Mouse (Mus musculus) G1E-ER4 (cell line): ENCODE measurements around the gene Vps50. TPM values are rescaled to one million over a fixed set of nuclear protein-coding genes. Genes with fewer than 3 reads are reported as not detected.

Experiments
- GATA1 ChIP-seq: IDR thresholded peaks from one replicate; pipeline ENCODE4 v1.8.0; 2012; ENCODE audit warnings: low read length, inconsistent platforms
- polyA plus RNA-seq: library from polyadenylated mRNA; stranded (reverse); fragments of >175 nt; gene quantifications from 2 replicates; pipeline ENCODE4 v1.2.3, GENCODE M21; 2012

The Vps50 gene
- polyA plus RNA-seq: 0.70 and 1.1 TPM in 2 replicates

DNA sequence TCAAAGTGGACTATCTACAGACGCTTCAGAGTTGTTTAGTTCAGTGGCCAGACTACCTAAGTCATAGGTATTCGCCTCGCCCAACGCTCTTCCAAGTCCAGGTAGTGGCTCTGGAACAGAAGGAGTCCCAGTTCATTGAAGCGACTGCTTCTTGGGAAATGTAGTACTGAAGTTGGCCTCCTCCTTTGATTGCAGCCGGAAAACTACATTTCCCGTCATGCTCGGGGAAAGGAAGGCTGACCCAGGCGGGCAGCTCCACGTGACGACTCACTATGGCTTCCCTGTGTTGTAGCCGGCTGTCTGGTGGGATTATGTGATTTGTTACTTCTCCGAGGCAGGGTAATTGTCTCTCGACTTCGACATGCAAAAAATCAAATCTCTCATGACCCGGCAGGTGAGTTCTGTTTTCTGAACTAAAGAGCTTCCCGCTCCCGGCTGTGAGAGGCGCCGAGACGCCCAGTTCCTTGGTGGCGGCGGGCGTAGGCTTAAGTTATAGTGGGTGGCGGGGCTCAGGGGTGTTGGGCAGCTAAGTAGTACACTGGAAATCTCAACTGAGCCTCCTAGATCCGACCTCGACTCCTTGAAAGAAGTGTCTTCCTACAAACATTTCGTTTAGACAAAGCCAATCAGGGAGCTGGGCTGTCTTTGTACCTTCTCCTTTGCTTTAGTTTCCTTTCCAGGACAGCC lies at the start of gene Vps50, which contains the start of gene Hepacam2:
Gene Vps50, plus strand, starts transcription at position 221 of the 687 bp plus-strand sequence.
Gene Hepacam2, minus strand, starts transcription at position 137 of the 687 bp plus-strand sequence.
- TF ChIP-seq GATA1: no peak

DNA sequence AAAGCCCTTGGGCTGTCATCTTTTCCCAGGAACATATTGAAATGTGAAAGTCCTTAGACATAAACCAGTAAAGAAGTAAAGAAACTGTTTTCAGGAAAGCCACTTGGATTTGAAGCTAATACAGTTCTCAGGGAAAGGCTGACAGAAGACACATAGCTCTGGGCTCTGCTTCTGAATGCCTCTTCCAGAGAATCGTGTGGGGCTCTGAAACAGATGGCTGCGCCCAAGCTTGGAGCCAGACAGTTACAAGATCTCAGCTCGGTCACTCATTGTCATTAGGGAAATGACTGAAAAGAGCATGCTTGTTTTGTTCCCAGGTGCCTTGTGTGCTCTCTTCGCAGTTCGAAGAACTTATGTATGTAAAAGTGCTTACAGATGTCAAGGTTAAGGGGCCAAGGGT lies 43.8 kb upstream of the Vps50 start:
- TF ChIP-seq GATA1: no peak

DNA sequence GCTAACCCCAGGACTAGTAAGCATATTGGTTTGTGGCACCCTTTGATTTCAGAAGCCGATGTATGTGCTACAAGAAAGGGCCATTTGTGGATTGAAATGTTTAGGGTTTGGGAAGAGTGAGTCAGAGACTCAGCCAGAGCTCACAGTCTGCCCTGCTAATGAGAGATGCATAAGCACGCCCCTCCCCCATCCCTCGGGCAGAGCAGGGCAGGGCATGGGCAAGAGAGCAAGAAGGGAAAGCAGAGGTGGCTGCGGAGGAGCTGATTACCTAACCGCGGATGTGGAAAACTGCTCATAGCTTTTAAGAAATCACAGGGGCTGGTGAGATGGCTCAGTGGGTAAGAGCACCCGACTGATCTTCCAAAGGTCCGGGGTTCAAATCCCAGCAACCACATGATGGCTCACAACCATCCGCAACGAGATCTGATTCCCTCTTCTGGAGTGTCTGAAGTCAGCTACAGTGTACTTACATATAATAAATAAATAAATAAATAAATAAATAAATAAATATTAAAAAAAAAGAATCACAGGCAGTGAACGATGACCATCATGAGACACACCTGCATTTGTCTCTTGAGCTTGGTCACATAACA lies 42.1 kb upstream of the Vps50 start:
- TF ChIP-seq GATA1: no peak

DNA sequence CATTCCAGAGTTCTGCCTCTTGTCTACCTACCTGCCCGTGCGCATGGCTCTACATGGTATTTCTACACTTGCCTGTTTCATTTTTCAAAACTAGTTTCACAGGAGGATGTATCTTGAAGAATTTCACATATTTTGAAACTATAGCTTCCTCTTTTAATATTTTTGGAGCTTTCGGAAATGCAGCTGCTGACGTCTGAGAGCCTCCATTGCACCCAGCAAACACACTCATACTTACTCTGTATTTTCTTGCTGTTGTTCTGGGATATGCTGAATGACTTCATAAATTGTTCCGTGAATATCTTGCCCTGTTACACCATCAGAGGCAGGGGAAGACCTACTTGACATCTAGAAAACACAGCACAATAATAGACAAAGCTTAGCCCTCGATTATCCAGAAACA lies 35.2 kb upstream of the Vps50 start:
- TF ChIP-seq GATA1: no peak

DNA sequence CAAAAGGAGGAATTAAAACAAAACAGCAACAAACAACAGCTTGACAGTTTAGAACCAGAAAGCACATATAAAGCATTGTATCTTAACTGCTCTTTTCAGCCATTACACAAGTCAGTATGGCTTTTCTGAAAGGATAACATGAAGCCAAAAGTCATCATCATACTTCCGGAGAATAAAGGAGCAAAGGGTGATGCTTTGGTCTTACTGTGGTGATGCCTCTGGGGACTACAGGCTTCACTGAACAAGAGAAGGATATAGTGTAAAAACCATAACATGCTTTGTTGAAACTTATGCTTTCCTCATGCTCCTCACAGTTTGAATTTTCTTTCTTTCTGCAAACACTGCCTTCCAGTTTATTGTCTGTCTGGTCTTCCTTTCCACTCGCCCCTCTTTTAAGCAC lies 34.6 kb upstream of the Vps50 start:
- no peak for TF ChIP-seq GATA1

DNA sequence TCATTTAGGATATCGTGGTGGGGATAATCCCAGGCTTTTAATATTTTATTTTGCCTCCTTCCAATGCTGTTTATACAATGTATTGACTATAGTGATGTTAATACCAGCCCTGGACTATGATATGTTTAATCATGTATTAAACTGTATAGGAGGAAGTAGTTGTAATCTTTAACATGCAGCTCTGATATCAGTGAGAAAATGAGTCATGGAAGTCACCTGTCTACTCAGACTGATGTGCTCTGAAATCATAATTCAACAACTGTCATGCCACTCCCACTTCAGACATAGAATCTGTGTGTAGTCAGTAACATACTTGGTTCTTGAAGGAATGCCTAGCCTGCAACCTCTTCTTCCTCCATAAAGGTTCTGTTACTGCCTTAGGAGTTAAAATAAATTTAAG lies 29.6 kb upstream of the Vps50 start:
- no peak for TF ChIP-seq GATA1

- TF ChIP-seq GATA1: no peak
Observed at GRCm38 (mm10) chr6:3470706-3471105, 27.5 kb upstream of the Vps50 start.

GRCm38 (mm10) chr6:3476299-3476698 lies 21.9 kb upstream of the Vps50 start:
- TF ChIP-seq GATA1: no peak

DNA sequence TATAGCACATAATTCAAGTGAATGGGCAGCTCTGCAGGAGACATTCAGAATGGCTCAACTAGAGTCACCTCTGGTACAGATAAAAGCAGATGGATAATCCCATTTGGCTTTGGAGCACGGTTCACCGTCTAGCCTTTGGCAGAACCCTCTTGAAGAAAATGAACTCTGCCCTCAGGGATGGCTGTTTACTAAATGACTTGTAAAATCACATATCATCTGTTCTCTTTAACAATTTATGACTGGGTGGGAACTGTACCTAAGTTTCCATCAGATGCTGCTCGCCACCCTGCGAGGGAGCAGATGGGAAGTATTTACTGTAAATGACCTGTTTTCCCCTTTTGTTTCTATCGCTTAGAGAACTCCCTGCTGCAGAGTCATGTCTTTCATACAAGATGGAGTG lies 18.3 kb upstream of the Vps50 start:
- TF ChIP-seq GATA1: no peak

GRCm38 (mm10) chr6:3481705-3482104 lies 16.5 kb upstream of the Vps50 start:
- TF ChIP-seq GATA1: no peak

GRCm38 (mm10) chr6:3485133-3485532 lies 13.0 kb upstream of the Vps50 start:
- TF ChIP-seq GATA1: no peak

GRCm38 (mm10) chr6:3487355-3487754 lies 10.8 kb upstream of the Vps50 start:
- TF ChIP-seq GATA1: no peak

DNA sequence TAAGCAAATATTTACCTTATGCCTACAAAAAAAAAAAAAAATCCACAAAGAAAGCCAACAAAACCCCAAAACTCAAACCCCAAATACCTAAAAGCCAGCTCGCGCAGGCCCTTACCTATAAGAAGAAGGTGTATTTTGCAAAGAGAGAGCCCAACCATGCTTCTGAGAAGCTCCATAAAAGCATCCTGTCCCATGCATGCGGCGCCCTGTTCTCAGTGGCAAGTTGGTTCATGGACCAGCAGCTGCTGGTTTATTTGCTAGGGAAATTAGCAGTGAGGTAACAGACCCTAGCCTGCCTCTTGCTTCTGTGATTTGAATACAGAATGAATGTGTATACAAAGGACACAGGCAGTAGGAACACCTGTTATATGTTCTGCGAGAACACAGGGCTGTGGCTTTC lies 3.9 kb upstream of the Vps50 start:
- TF ChIP-seq GATA1: no peak

GRCm38 (mm10) chr6:3496210-3496609 lies 2.0 kb upstream of the Vps50 start:
- TF ChIP-seq GATA1: no peak

DNA sequence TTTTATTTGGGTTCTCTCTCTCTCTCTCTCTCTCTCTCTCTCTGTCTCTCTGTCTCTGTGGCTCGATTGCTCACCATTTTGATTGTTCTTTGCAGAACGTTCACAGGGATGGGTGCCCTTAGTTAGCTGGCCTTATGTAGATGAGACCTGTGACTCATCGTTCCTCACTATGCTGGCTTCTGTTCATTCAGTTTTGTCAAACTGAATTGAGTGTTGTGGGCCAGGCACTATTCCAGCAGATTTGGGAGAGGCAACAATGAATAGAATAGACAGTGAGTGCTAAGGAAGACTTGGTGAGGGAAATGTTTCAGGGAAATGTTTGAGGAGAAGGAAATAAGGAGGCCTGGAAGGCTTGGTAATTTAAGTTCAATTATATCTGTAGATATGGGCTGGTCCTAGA lies 2.1 kb downstream of the Vps50 start:
- no peak for TF ChIP-seq GATA1

DNA sequence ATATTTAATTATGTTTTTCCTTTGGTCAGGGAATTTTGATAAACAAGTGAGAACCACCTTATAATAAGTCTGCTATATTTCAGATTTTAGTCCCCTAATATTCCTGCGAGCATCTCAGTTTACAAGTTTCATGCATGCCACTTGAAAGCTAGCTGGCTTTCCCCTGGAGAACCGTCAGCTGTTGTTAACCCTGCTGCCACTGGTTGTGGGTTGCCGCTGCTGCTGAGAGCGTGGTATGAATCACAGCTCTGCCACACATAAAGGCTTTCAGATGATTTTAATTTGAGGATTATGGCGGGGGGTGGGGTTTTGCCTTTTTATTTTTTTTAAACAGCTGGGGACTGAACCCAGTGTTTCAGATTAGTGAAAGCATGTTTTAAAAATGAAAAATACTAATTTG lies 7.1 kb downstream of the Vps50 start:
- TF ChIP-seq GATA1: no peak

- TF ChIP-seq GATA1: no peak
Observed at GRCm38 (mm10) chr6:3507078-3507477, 8.9 kb downstream of the Vps50 start.
